Mouse (Mus musculus) stomach, embryonic 16.5 days (tissue): ENCODE measurements around the gene Syne1. TPM values are rescaled to one million over a fixed set of nuclear protein-coding genes. Genes with fewer than 3 reads are reported as not detected.

ENCODE experiments used
- ATAC-seq: fragments of 200-750 bp; cut with Nextera tagmentation; 2 replicates; pipeline ENCODE4 v1.8.0; 2017; ENCODE audit warnings: moderate number of reproducible peaks, moderate TSS enrichment; ENCODE audit not compliant: insufficient read depth, low FRiP score
- H3K27ac ChIP-seq: fragments of 300-500 bp; sonication (generic); 2 replicates; pipeline ENCODE4 v1.5.1; 2014; ENCODE audit warnings: low read length
- H3K27me3 ChIP-seq: fragments of 300-500 bp; sonication (generic); 2 replicates; pipeline ENCODE4 v1.6.1; 2014; ENCODE audit warnings: low read length, control low read depth, mixed read lengths; ENCODE audit not compliant: control insufficient read depth, insufficient read depth
- H3K36me3 ChIP-seq: fragments of 300-500 bp; sonication (generic); 2 replicates; pipeline ENCODE4 v1.6.1; 2014; ENCODE audit warnings: low read length; ENCODE audit not compliant: control insufficient read depth, insufficient read depth
- H3K4me1 ChIP-seq: fragments of 300-500 bp; sonication (generic); 2 replicates; pipeline ENCODE4 v1.6.1; 2014; ENCODE audit warnings: low read length, control low read depth, mixed read lengths; ENCODE audit not compliant: control insufficient read depth, insufficient read depth
- H3K4me2 ChIP-seq: fragments of 300-500 bp; sonication (generic); 2 replicates; pipeline ENCODE4 v1.6.1; 2014; ENCODE audit warnings: low read depth, low read length, mixed read lengths
- H3K4me3 ChIP-seq: fragments of 300-500 bp; sonication (generic); replicated peaks from 2 replicates; pipeline ENCODE4 v1.5.1; 2014; ENCODE audit warnings: mild to moderate bottlenecking, low read length
- H3K9ac ChIP-seq: fragments of 300-500 bp; sonication (generic); 2 replicates; pipeline ENCODE4 v1.6.1; 2014; ENCODE audit warnings: low read length
- H3K9me3 ChIP-seq: fragments of 300-500 bp; sonication (generic); replicated peaks from 2 replicates; pipeline ENCODE4 v1.6.1; 2016; ENCODE audit warnings: low read length, control low read depth; ENCODE audit not compliant: control insufficient read depth
- WGBS: fragments of 180-500 bp; shearing (Covaris S2); extraction: QIAGEN DNeasy Blood & Tissue Kit; methylation state at CpG from one replicate; pipeline ENCODE4 v1.1.7; 2014; 5-methylcytosine and 5-hydroxymethylcytosine counted together
- polyA plus RNA-seq: library from polyadenylated mRNA; unstranded; fragments of >200 nt; fragmentation: Nextera tagmentation; extraction: Ambion mirVana; gene quantifications from 2 replicates; pipeline ENCODE4 v1.2.1, GENCODE M21; 2015

Syne1 gene
- polyA plus RNA-seq, 1 experiment from 2014 or later: 9.4 TPM

DNA sequence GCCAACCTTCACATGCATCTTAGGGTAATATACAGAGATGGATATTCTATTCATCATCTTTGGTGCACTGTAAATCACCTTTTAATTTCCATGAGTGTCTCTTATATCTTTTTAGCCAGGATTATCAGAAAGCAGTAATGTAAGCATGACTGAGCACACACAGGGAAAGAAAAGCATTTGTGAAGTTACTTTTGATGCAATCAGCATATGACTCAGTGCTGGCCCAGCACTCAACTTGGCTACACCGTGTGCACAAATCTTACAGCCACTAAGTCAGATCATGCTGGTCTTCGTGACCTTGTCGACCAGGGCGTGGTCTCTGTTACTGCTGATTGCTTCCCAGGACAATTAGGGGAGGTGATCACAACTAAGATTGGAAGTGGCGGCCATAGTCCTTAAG is 465.5 kb downstream of the Syne1 start:
- no peaks in the 10 kb centered on the region for H3K9me3 ChIP-seq
- no peak for ATAC-seq

DNA sequence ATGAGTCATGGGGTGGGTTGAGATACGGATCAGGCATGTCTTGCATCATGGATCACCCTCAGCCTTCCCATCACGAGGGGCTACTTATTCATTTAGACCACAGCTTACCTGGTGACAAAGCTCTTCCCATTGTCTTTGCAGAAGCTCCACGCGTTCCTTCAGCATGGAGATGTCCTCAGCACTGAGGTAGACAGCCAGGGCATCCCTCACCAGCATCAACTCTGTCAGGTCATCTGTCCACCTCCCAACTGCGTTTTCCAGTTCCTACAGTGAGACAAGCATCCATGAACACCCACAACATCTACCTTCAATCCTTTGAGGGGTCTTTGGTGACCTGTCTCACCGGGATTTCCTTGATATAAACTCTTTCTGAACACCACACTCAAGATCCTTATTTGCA is 467.6 kb downstream of the Syne1 start:
- Histone ChIP-seq H3K4me1 (no peaks in the 10 kb centered on the region), H3K9ac (no peak overlapping the region), H3K4me2 (no peak overlapping the region), H3K36me3 (no peaks in the 10 kb centered on the region), H3K27me3 (no peaks in the 10 kb centered on the region), H3K4me3 (no peak overlapping the region), H3K27ac (no peak overlapping the region), H3K9me3 (no peaks in the 10 kb centered on the region)
- ATAC-seq: no peak
- 80% methylated on average over 6 of the region's 6 CpGs for WGBS

More for the DNA sequence above, 465.5 kb downstream of the Syne1 start:
- whole genome bisulfite sequencing: 83% methylated on average over 5 of the region's 5 CpGs
- H3K27me3 ChIP-seq: no peaks in the 10 kb centered on the region
- H3K4me2 ChIP-seq: no peak overlapping the region
- H3K36me3 ChIP-seq: no peaks in the 10 kb centered on the region
- H3K27ac ChIP-seq: no peak overlapping the region
- no peaks in the 10 kb centered on the region for H3K4me1 ChIP-seq
- no peak overlapping the region for H3K9ac ChIP-seq
- no peak overlapping the region for H3K4me3 ChIP-seq

DNA sequence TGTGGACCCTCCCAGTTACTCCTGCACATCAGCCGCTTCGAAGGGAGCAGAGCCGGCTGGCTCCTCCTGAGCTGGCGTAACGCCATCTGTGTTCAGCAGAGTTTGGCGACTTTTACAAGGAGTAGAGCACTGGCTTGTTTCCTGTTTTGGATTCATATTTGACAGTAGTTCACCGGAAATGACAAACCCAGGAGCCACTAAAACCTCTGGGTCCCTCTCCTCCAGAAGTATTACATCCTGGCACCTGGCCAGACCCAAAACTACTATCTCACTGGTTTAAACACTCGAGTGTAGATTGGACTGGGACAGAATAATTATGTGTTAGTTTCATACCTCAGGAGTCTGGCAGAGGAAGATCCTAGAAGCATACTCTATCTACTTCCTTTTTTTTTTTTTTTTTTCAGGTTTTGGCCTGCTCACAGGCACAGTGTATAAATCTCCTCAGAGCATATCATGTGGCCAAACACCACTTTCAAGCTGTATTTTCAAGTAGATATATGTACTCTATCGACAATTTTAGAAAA is 471.3 kb downstream of the Syne1 start:
- H3K9ac ChIP-seq: no peak overlapping the region
- H3K4me2 ChIP-seq: no peak overlapping the region
- ATAC-seq: peak; percentile 66
- H3K9me3 ChIP-seq: no peaks in the 10 kb centered on the region
- no peaks in the 10 kb centered on the region for H3K27me3 ChIP-seq
- WGBS: 36% methylated on average over 9 of the region's 9 CpGs
- peak overlapping the region; percentile 21; the same call in 1 of the 2 replicates for H3K27ac ChIP-seq
- H3K4me1 ChIP-seq: no peaks in the 10 kb centered on the region
- no peak overlapping the region for H3K4me3 ChIP-seq
- 0 out of 2 replicates have a peak, but pooled peaks cover 4% of the 10 kb centered on the region for H3K36me3 ChIP-seq

DNA sequence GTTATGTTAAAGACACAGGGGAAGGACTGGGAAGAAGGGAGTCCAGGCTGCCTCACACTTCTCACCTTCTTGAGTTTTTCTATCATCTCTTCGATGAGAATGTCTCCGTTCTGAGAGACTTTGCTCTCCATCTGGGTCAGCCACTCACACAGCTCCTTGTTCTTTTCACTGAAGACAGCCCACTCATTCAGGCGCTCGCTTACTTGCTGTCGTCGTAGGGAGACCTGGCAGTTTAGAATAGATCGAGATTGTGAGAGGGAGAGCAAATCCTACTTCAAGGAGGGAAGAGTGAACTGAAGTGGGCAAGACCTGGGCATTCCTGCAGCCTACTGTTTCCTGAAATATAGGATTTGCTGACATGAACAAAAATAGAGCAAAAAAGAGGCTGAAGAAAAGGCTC is 475.6 kb downstream of the Syne1 start:
- no peak overlapping the region for H3K27ac ChIP-seq
- 90% methylated on average over 7 of the region's 7 CpGs for WGBS
- H3K4me2 ChIP-seq: no peak overlapping the region
- H3K9ac ChIP-seq: no peak overlapping the region
- H3K36me3 ChIP-seq: 0 out of 2 replicates have a peak, but pooled peaks cover 4% of the 10 kb centered on the region
- no peak for ATAC-seq
- H3K4me1 ChIP-seq: no peaks in the 10 kb centered on the region
- H3K27me3 ChIP-seq: no peaks in the 10 kb centered on the region
- no peaks in the 10 kb centered on the region for H3K9me3 ChIP-seq
- no peak overlapping the region for H3K4me3 ChIP-seq

DNA sequence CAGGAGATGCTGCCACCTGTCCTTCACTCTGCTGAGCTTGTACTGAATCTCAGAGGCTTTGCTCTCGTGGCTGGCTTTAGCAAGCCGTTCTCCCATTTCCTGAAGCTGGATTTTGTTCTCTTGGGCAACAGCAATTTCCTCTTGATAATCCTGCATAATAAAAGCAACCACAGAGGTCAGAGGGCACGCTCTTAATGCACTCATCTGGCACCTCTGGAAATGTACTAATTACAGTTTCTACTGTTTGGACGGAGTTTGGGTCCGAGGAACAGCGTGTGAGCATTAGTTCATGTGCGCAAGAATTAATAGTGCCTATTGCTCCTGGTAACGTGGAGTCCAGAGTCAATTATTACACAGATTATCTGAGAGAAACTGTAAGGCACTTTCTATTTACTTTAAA is 479.2 kb downstream of the Syne1 start:
- 78% methylated on average over 8 of the region's 8 CpGs for WGBS
- no peaks in the 10 kb centered on the region for H3K9me3 ChIP-seq

DNA sequence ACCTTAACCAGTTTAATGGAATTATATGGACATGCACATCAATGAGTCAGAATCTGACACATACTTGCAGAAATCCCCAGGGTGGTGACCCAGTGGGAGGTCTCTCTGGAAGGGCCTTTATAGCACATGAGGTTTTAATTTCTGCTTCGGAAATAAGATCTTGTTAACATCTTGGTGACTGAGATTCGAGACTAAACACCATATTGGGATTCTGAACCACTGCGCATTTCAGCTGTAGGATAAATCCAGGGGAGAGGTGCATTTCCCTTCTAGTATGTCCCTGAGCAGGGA is 480.4 kb downstream of the Syne1 start:
- Histone ChIP-seq H3K4me2 (no peak overlapping the region), H3K36me3 (0 out of 2 replicates have a peak, but pooled peaks cover 2% of the 10 kb centered on the region), H3K27ac (no peak overlapping the region), H3K4me3 (no peak overlapping the region), H3K27me3 (no peaks in the 10 kb centered on the region), H3K9ac (no peak overlapping the region), H3K4me1 (no peaks in the 10 kb centered on the region), H3K9me3 (no peaks in the 10 kb centered on the region)
- WGBS: 81% methylated on average over 3 of the region's 3 CpGs
- no peak for ATAC-seq

More for the DNA sequence above, 479.2 kb downstream of the Syne1 start:
- no peak for ATAC-seq
- Histone ChIP-seq H3K27me3 (no peaks in the 10 kb centered on the region), H3K9ac (no peak overlapping the region), H3K36me3 (0 out of 2 replicates have a peak, but pooled peaks cover 4% of the 10 kb centered on the region), H3K4me3 (no peak overlapping the region), H3K27ac (no peak overlapping the region), H3K4me2 (no peak overlapping the region), H3K4me1 (no peaks in the 10 kb centered on the region)

DNA sequence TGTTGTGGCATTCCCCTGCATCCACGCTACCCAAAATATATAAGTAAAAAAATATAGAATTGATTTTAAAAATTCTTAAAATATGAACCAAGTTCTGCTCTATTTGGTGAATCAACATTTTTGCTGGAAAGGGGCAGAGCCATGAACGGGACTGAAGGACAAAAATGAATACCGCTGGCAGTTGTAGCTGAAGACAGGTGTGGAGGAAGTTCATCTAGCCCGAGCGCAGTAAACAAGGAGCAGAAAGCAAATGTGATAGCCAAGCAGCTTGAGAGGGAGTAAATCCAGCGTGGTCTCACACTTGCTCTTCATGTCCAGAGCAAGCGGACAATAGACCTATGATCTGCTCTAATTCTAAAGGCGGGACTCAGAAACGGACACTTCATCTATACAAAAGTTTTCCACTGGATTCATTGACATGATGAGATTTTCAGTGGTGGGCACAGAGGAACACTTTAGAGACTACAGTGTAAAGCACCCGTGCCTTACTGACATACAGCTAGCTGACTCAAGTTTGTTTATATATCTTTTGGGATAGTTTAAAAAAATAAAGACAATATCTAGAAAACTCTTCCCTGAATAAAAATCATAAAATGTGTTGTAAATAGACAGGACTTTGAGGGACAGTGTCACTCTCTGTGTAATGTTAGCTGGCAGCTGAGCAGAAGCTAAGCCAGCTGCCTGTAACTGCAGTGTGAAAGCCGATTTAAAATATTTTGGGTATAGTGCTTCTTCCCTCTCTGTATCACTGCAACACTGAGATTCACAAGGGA is 480.9 kb downstream of the Syne1 start:
- no peaks in the 10 kb centered on the region for H3K36me3 ChIP-seq
- no peaks in the 10 kb centered on the region for H3K27me3 ChIP-seq
- H3K4me1 ChIP-seq: no peaks in the 10 kb centered on the region
- H3K9ac ChIP-seq: no peak overlapping the region
- H3K9me3 ChIP-seq: no peaks in the 10 kb centered on the region
- H3K4me3 ChIP-seq: no peak overlapping the region
- H3K4me2 ChIP-seq: no peak overlapping the region
- no peak for ATAC-seq
- WGBS: 87% methylated on average over 11 of the region's 11 CpGs
- H3K27ac ChIP-seq: no peak overlapping the region

DNA sequence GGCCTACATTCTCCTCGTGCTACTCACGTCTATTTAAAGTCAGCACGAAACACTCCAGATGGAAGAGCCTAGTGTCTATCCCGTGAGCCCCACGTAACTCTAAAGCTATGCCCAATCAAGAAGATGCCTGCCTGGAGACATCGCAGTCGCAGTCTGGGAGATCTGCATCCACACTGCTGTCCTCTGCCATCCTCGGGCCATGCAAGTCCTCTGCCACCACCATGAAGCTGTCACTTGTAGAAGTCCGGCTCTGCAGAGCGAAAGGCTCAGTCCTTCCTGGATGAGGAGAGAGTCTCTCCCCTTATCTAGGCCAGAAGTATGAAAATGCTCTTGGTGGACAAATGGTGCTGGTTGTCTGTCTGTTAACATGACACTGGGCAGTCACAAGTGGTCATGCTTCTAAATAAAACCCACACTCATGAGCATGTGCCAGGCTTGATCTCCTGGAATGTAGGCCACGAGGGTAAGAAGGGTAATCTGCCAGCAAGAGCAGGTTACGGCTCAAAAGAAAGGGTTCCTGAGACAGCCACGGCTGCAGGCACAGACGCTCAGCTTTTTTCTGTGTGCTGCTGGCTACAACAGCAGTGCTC is 482.5 kb downstream of the Syne1 start, which contains the start of gene Gm10097:
Gm10097 (plus strand) TSS at position 517 of the 590 bp plus-strand sequence.
- no peak for ATAC-seq
- H3K9me3 ChIP-seq: no peaks in the 10 kb centered on the region
- no peak within 1 kb of the TSS for H3K9ac ChIP-seq
- no peaks in the 10 kb centered on the region for H3K36me3 ChIP-seq
- no peaks in the 10 kb centered on the region for H3K27me3 ChIP-seq
- no peaks in the 10 kb centered on the region for H3K4me1 ChIP-seq
- no peak within 1 kb of the TSS for H3K27ac ChIP-seq
- no peak within 1 kb of the TSS for H3K4me3 ChIP-seq
- 83% methylated on average over 14 of the region's 14 CpGs for WGBS
- H3K4me2 ChIP-seq: no peak within 1 kb of the TSS

DNA sequence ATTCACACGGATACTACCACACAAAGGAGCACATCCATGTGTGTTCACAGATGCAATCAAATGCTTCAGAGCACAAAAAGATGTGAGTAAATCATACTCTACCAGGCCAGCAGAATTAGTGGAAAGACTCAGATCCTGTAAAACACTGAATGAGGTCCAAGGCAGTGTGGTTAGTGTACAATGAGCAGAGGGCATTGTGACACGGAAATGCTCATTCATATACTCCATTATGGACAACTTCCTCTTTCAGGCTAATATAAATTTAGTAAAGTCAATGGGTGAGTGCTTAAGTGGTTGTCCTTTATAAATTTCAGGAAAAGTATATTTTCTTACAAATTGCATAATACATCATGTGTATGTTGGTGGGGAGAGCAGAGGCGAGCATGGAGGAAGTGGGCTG is 484.2 kb downstream of the Syne1 start:
- ATAC-seq: no peak
- Histone ChIP-seq H3K4me2 (no peak overlapping the region), H3K9me3 (no peaks in the 10 kb centered on the region), H3K4me3 (no peak overlapping the region), H3K9ac (no peak overlapping the region), H3K27me3 (no peaks in the 10 kb centered on the region), H3K27ac (no peak overlapping the region), H3K36me3 (no peaks in the 10 kb centered on the region), H3K4me1 (no peaks in the 10 kb centered on the region)
- 77% methylated on average over 3 of the region's 3 CpGs for WGBS
